Mouse (Mus musculus): ENCODE data around the gene Cfap61. TPM values are rescaled to one million over a fixed set of nuclear protein-coding genes. Genes with fewer than 3 reads are reported as not detected.

Gene Cfap61
- polyA plus RNA-seq, 1 experiment from 2014 or later = 0.08 TPM

GRCm38 (mm10) chr2:146218161-146218691 lies 283.6 kb downstream of the Cfap61 start:
- peak overlapping the region; percentile 21 for H3K4me3 ChIP-seq (ENCODE audit: low read depth, low read length)
- H3K9me3 ChIP-seq (ENCODE audit: control insufficient read depth, low read length) = no peaks in the 10 kb centered on the region
- no peak overlapping the region for H3K27ac ChIP-seq (replicated peaks; ENCODE audit: low read depth, low read length)
- H3K4me2 ChIP-seq (ENCODE audit: low read depth, severe bottlenecking) = peak overlapping the region; percentile 42
- H3K27me3 ChIP-seq (ENCODE audit: control insufficient read depth, insufficient read depth, low read length) = peaks cover 69% of the 10 kb centered on the region
- no peak overlapping the region; the same call in 1 of the 2 replicates for H3K9ac ChIP-seq (ENCODE audit: low read length)
- peaks cover 17% of the 10 kb centered on the region for H3K4me1 ChIP-seq (ENCODE audit: control insufficient read depth, insufficient read depth, low read length)
- peak; percentile 23; the same call in 1 of the 2 replicates for ATAC-seq (ENCODE audit: insufficient number of reproducible peaks, low FRiP score, low TSS enrichment, low read depth)
- DNase-seq (ENCODE audit: low spot score) = peak; percentile 58
- H3K36me3 ChIP-seq (ENCODE audit: control insufficient read depth, insufficient read depth, low read length) = no peaks in the 10 kb centered on the region
- 0% methylated on average over 40 of the region's 40 CpGs for WGBS

GRCm38 (mm10) chr2:146218881-146219535 lies 284.4 kb downstream of the Cfap61 start:
- Histone ChIP-seq H3K4me2 (ENCODE audit: low read depth, severe bottlenecking) (no peak overlapping the region), H3K27me3 (ENCODE audit: control insufficient read depth, insufficient read depth, low read length) (peaks cover 77% of the 10 kb centered on the region), H3K36me3 (ENCODE audit: control insufficient read depth, insufficient read depth, low read length) (no peaks in the 10 kb centered on the region), H3K27ac (replicated peaks; ENCODE audit: low read depth, low read length) (no peak overlapping the region), H3K9me3 (ENCODE audit: control insufficient read depth, low read length) (no peaks in the 10 kb centered on the region), H3K4me3 (ENCODE audit: low read depth, low read length) (no peak overlapping the region), H3K9ac (ENCODE audit: low read length) (no peak overlapping the region), H3K4me1 (ENCODE audit: control insufficient read depth, insufficient read depth, low read length) (peaks cover 20% of the 10 kb centered on the region)
- ATAC-seq (ENCODE audit: insufficient number of reproducible peaks, low FRiP score, low TSS enrichment, low read depth) (no peak), DNase-seq (ENCODE audit: low spot score) (peak; percentile 65)
- WGBS = 2% methylated on average over 19 of the region's 19 CpGs

- no peaks in the 10 kb centered on the region for H3K9me3 ChIP-seq (ENCODE audit: control insufficient read depth, low read length)
- no peak overlapping the region for H3K4me3 ChIP-seq (ENCODE audit: low read depth, low read length)
- no peak overlapping the region for H3K4me2 ChIP-seq (ENCODE audit: low read depth, severe bottlenecking)
- DNase-seq (ENCODE audit: low spot score) (peak; percentile 36), ATAC-seq (ENCODE audit: insufficient number of reproducible peaks, low FRiP score, low TSS enrichment, low read depth) (no peak)
- H3K36me3 ChIP-seq (ENCODE audit: control insufficient read depth, insufficient read depth, low read length) = no peaks in the 10 kb centered on the region
- 13% methylated on average over 11 of the region's 11 CpGs for WGBS
- peaks cover 20% of the 10 kb centered on the region for H3K4me1 ChIP-seq (ENCODE audit: control insufficient read depth, insufficient read depth, low read length)
- H3K27ac ChIP-seq (replicated peaks; ENCODE audit: low read depth, low read length) = no peak overlapping the region
- H3K9ac ChIP-seq (ENCODE audit: low read length) = no peak overlapping the region
- H3K27me3 ChIP-seq (ENCODE audit: control insufficient read depth, insufficient read depth, low read length) = peaks cover 84% of the 10 kb centered on the region
These were observed 285.2 kb downstream of the Cfap61 start for GRCm38 (mm10) chr2:146219791-146220190.

GRCm38 (mm10) chr2:146220591-146221075 lies 286.0 kb downstream of the Cfap61 start:
- Histone ChIP-seq H3K4me2 (ENCODE audit: low read depth, severe bottlenecking) (peak overlapping the region; percentile 95; the same call in 1 of the 2 replicates), H3K4me3 (ENCODE audit: low read depth, low read length) (peak overlapping the region; percentile 47), H3K9me3 (ENCODE audit: control insufficient read depth, low read length) (no peaks in the 10 kb centered on the region), H3K36me3 (ENCODE audit: control insufficient read depth, insufficient read depth, low read length) (no peaks in the 10 kb centered on the region), H3K27me3 (ENCODE audit: control insufficient read depth, insufficient read depth, low read length) (peaks cover 89% of the 10 kb centered on the region), H3K4me1 (ENCODE audit: control insufficient read depth, insufficient read depth, low read length) (peaks cover 20% of the 10 kb centered on the region), H3K9ac (ENCODE audit: low read length) (no peak overlapping the region), H3K27ac (replicated peaks; ENCODE audit: low read depth, low read length) (no peak overlapping the region)
- peak; percentile 53 for DNase-seq (ENCODE audit: low spot score)
- under 1% methylated on average over 24 of the region's 24 CpGs for WGBS
- no peak for ATAC-seq (ENCODE audit: insufficient number of reproducible peaks, low FRiP score, low TSS enrichment, low read depth)

GRCm38 (mm10) chr2:146221076-146221928 lies 286.7 kb downstream of the Cfap61 start, which contains the start of gene Insm1:
TSS of gene Insm1 (plus strand) at chr2:146221921.
- no peaks in the 10 kb centered on the region for H3K9me3 ChIP-seq (ENCODE audit: control insufficient read depth, low read length)
- peak within 1 kb of the TSS; percentile 43; the same call in 1 of the 2 replicates for H3K9ac ChIP-seq (ENCODE audit: low read length)
- ATAC-seq (ENCODE audit: insufficient number of reproducible peaks, low FRiP score, low TSS enrichment, low read depth) (peak; percentile 54; the same call in 1 of the 2 replicates), DNase-seq (ENCODE audit: low spot score) (peak; percentile 80)
- WGBS = under 1% methylated on average over 54 of the region's 86 CpGs
- H3K27ac ChIP-seq (replicated peaks; ENCODE audit: low read depth, low read length) = no peak within 1 kb of the TSS
- H3K36me3 ChIP-seq (ENCODE audit: control insufficient read depth, insufficient read depth, low read length) = no peaks in the 10 kb centered on the region
- H3K4me3 ChIP-seq (ENCODE audit: low read depth, low read length) = peak within 1 kb of the TSS; percentile 47
- H3K4me2 ChIP-seq (ENCODE audit: low read depth, severe bottlenecking) = peak within 1 kb of the TSS; percentile 95
- peaks cover 20% of the 10 kb centered on the region for H3K4me1 ChIP-seq (ENCODE audit: control insufficient read depth, insufficient read depth, low read length)
- peaks cover 89% of the 10 kb centered on the region for H3K27me3 ChIP-seq (ENCODE audit: control insufficient read depth, insufficient read depth, low read length)

GRCm38 (mm10) chr2:146221929-146222278 lies 287.3 kb downstream of the Cfap61 start:
- H3K27me3 ChIP-seq (ENCODE audit: control insufficient read depth, insufficient read depth, low read length) = peaks cover 90% of the 10 kb centered on the region
- ATAC-seq (ENCODE audit: insufficient number of reproducible peaks, low FRiP score, low TSS enrichment, low read depth) = 0 out of 2 replicates have a peak, but pooled peaks have one; percentile 3
- no peak overlapping the region for H3K27ac ChIP-seq (replicated peaks; ENCODE audit: low read depth, low read length)
- peaks cover 20% of the 10 kb centered on the region for H3K4me1 ChIP-seq (ENCODE audit: control insufficient read depth, insufficient read depth, low read length)
- H3K9me3 ChIP-seq (ENCODE audit: control insufficient read depth, low read length) = no peaks in the 10 kb centered on the region
- no peaks in the 10 kb centered on the region for H3K36me3 ChIP-seq (ENCODE audit: control insufficient read depth, insufficient read depth, low read length)
- peak overlapping the region; percentile 95 for H3K4me2 ChIP-seq (ENCODE audit: low read depth, severe bottlenecking)
- peak overlapping the region; percentile 43; the same call in 1 of the 2 replicates for H3K9ac ChIP-seq (ENCODE audit: low read length)
- peak overlapping the region; percentile 47 for H3K4me3 ChIP-seq (ENCODE audit: low read depth, low read length)
- DNase-seq (ENCODE audit: low spot score) = peak; percentile 61
- under 1% methylated on average over 41 of the region's 44 CpGs for WGBS

DNA sequence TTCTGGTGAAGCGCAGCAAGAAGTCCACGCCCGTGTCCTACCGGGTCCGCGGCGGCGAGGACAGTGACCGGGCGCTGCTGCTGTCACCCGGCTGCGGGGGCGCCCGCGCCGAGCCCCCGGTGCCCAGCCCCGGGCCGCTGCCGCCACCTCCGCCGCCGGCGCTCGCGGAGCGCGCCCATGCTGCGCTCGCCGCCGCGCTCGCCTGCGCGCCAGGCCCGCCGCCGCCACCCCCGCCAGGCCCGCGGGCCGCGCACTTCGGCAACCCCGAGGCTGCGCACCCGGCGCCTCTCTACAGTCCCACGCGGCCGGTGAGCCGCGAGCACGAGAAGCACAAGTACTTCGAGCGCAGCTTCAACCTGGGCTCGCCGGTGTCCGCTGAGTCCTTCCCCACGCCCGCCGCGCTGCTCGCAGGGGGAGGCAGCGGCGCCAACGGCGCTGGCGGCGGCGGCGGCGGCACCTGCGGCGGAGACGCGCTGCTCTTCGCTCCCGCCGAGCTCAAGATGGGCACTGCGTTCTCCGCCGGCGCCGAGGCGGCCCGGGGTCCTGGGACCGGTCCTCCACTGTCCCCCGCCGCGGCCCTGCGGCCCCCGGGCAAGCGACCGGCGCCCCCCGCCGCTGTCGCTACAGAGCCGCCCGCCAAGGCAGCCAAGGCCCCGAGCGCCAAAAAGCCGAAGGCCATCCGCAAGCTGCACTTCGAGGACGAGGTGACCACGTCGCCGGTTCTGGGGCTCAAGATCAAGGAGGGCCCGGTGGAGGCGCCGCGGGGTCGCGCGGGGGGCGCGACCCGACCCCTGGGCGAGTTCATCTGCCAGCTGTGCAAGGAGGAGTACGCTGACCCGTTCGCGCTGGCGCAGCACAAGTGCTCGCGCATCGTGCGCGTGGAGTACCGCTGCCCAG lies 287.9 kb downstream of the Cfap61 start:
- H3K27me3 ChIP-seq (ENCODE audit: control insufficient read depth, insufficient read depth, low read length) = peaks cover 90% of the 10 kb centered on the region
- ATAC-seq (ENCODE audit: insufficient number of reproducible peaks, low FRiP score, low TSS enrichment, low read depth) (no peak), DNase-seq (ENCODE audit: low spot score) (peak; percentile 66)
- peak overlapping the region; percentile 43; the same call in 1 of the 2 replicates for H3K9ac ChIP-seq (ENCODE audit: low read length)
- H3K4me1 ChIP-seq (ENCODE audit: control insufficient read depth, insufficient read depth, low read length) = peaks cover 20% of the 10 kb centered on the region
- H3K4me2 ChIP-seq (ENCODE audit: low read depth, severe bottlenecking) = peak overlapping the region; percentile 95
- H3K36me3 ChIP-seq (ENCODE audit: control insufficient read depth, insufficient read depth, low read length) = no peaks in the 10 kb centered on the region
- H3K9me3 ChIP-seq (ENCODE audit: control insufficient read depth, low read length) = no peaks in the 10 kb centered on the region
- H3K4me3 ChIP-seq (ENCODE audit: low read depth, low read length) = peak overlapping the region; percentile 47
- whole genome bisulfite sequencing = under 1% methylated on average over 103 of the region's 133 CpGs
- H3K27ac ChIP-seq (replicated peaks; ENCODE audit: low read depth, low read length) = no peak overlapping the region
